Mouse (Mus musculus) kidney, postnatal 25 days (tissue): ENCODE measurements around the gene Gm8271.
"Not testable (repeated sequence)": the region's sequence is repeated elsewhere in the genome, so short reads cannot be mapped to it uniquely, and the experiment has no call there.

Experiments used
- DNase-seq, 2 experiments: peaks; one replicate each; pipeline ENCODE4 v3.0.0; 2021; ENCODE audit warnings: mixed read lengths in 2 of 2

The Gm8271 gene

DNA sequence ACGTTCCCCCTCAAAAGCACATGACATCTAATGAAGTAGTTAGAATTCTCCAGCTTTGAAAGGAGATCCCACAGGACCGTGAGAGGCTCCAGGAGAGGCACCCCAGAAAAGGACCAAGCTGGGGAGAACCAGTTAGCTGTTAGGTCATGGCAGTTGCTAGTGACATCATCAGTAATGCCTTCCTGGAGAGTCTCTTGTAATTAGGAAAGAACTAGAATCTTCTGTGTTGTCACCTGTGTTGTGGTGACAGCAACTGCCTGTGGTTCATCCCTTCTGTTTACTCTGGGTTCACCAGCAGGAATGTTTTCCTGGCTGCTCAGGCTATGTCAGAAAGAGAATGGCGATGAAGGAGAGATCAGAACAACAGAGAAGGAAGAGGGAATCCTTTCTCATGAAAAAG, at the start of gene Gm8271:
Gene Gm8271, plus strand, starts transcription at position 301 of the 400 bp plus-strand sequence.
- not testable (repeated sequence) for DNase-seq

DNA sequence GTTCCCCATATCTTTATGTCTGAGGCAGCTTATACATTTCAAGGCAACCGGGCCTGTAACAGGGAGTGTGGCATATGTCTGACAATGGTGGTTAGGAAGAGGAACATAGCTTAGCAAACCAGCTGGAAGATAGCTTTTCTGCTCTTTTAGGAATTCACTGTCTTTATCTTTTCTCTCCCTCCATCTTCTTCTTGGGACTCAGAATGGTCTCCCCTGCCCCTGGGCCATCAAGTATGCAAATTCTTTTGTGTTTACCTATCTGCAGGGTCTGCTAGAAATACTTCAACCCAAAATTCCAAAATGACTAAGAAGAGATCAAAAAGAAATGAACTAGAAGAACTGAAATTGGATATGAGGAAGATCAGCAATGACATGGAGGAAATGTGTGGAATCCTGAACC, 21.4 kb upstream of the Gm8271 start, which contains the start of gene Gm3317:
Gene Gm3317, plus strand, starts transcription at position 301 of the 400 bp plus-strand sequence.
- DNase-seq = not testable (repeated sequence)
